Comparison of ENCODE assay signal across 9 mouse cellular contexts in genomic region chr2:91972121-91972566, GRCm38 (mm10). TPM values are rescaled to one million over a fixed set of nuclear protein-coding genes. Genes with fewer than 3 reads are reported as not detected.
DNase-seq lines count a peak whose midpoint lies in the region; ATAC-seq and TF ChIP-seq lines count a peak whose summit lies in the region.
"Had no signal": no experiment of that assay in that cellular context is flagged by ENCODE, and none has a peak within 500 bp of the region (broad histone marks: within the 10 kb centered on the region; RNA-seq: fewer than 3 reads in every experiment).

No protein-coding gene starts in this region.

- TF ChIP-seq POLR2A in kidney, adult 2 months (IDR thresholded peaks at IDR 0.05; ENCODE audit: low read depth, low read length): no peak

- H3K9me3 ChIP-seq in hindbrain, embryonic 12.5 days (replicated peaks): no peaks in the 10 kb centered on the region
- H3K9me3 ChIP-seq: limb, embryonic 12.5 days had no signal

- 46% methylated on average over 13 of the region's 13 CpGs for WGBS in kidney, adult 2 months
- WGBS in hindbrain, embryonic 12.5 days: 38% methylated on average over 13 of the region's 13 CpGs

- no peak for TF ChIP-seq CTCF in kidney, adult 2 months (conservative IDR thresholded peaks at IDR 0.05; ENCODE audit: insufficient read depth, insufficient read length, low read depth, low read length)

- intact Hi-C loops in left cerebral cortex, postnatal 14 days (cut with DNase I): loop anchor here (5.0 kb wide), 1 partner anchor 40 kb away; the partner anchor contains the start of gene Mdk

- no peaks in the 10 kb centered on the region for H3K36me3 ChIP-seq in kidney, adult 2 months (ENCODE audit: control insufficient read depth, insufficient read depth, low read length)
- H3K36me3 ChIP-seq in hindbrain, embryonic 12.5 days: no peaks in the 10 kb centered on the region
- H3K36me3 ChIP-seq: limb, embryonic 12.5 days had no signal

- H3K9ac ChIP-seq in hindbrain, embryonic 12.5 days: no peak overlapping the region
- H3K9ac ChIP-seq: limb, embryonic 12.5 days had no signal

- peak overlapping the region; percentile 35; the same call in 1 of the 2 replicates for H3K4me2 ChIP-seq in hindbrain, embryonic 12.5 days (replicated peaks)
- H3K4me2 ChIP-seq: limb, embryonic 12.5 days had no signal

- peaks cover 5% of the 10 kb centered on the region; the same call in 1 of the 2 replicates for H3K4me1 ChIP-seq in kidney, adult 2 months (ENCODE audit: control insufficient read depth, insufficient read depth, low read length)
- peaks cover 33% of the 10 kb centered on the region for H3K4me1 ChIP-seq in hindbrain, embryonic 12.5 days

- no peak for DNase-seq in kidney, adult 2 months
- no peak for DNase-seq in kidney, adult 18-20 months
- peak; percentile 47 for DNase-seq in ZHBTc4 (ENCODE audit: low read depth, low spot score)
- peak; percentile 57 to 65 for DNase-seq in lung, postnatal 4 days
- no peak for DNase-seq in ovary, postnatal 36 days (ENCODE audit: low spot score)
- DNase-seq in gastrocnemius, postnatal 25 days: no peak
- DNase-seq in left cerebral cortex, postnatal 14 days (ENCODE audit: low spot score in 2 of 2): no peak

- peaks cover 8% of the 10 kb centered on the region; the same call in 1 of the 2 replicates for H3K27me3 ChIP-seq in kidney, adult 2 months (replicated peaks; ENCODE audit: control insufficient read depth, insufficient read depth, low read length)
- H3K27me3 ChIP-seq in hindbrain, embryonic 12.5 days: peaks cover 65% of the 10 kb centered on the region

- ATAC-seq in hindbrain, embryonic 12.5 days (ENCODE audit: low FRiP score): no peak

- H3K4me3 ChIP-seq in kidney, adult 2 months (ENCODE audit: insufficient read depth, low read depth, low read length): no peak overlapping the region
- no peak overlapping the region for H3K4me3 ChIP-seq in hindbrain, embryonic 12.5 days
- H3K4me3 ChIP-seq: limb, embryonic 12.5 days had no signal

- peak overlapping the region; percentile 80 for H3K27ac ChIP-seq in kidney, adult 2 months (ENCODE audit: insufficient read depth, low read depth, low read length)
- 0 out of 2 replicates have a peak overlapping the region, but pooled peaks have one; percentile 35 for H3K27ac ChIP-seq in hindbrain, embryonic 12.5 days
- H3K27ac ChIP-seq: limb, embryonic 12.5 days had no signal

RNA-seq across cellular contexts. Expression of gene Dgkz, which starts 3.5 kb away (rescaled TPM):
- polyA plus RNA-seq in kidney, adult 2 months (2012; rRNA removed): 106 and 119 TPM in 2 replicates
- polyA plus RNA-seq in hindbrain, embryonic 12.5 days (2016; fragmentation: Nextera tagmentation; extraction: Ambion mirVana): 30.9 and 31.9 TPM in 2 replicates
- total RNA-seq in gastrocnemius, postnatal 25 days (2021): 10 to 100 TPM; 32.3 to 34.8 TPM
- 100 to 1,000 TPM; 342 to 377 TPM for total RNA-seq in left cerebral cortex, postnatal 14 days (2021)

RNA-seq across cellular contexts. Expression of gene Gm9821, which starts 26.6 kb away (rescaled TPM):
- polyA plus RNA-seq in kidney, adult 2 months (2012; rRNA removed): not detected in 2 replicates
- polyA plus RNA-seq in hindbrain, embryonic 12.5 days (2016; fragmentation: Nextera tagmentation; extraction: Ambion mirVana): 0.50 and 0.57 TPM in 2 replicates
- total RNA-seq in gastrocnemius, postnatal 25 days (2021): not detected
- not detected for total RNA-seq in left cerebral cortex, postnatal 14 days (2021)

RNA-seq across cellular contexts. Expression of gene Mdk, which starts 40.0 kb away (rescaled TPM):
- polyA plus RNA-seq in kidney, adult 2 months (2012; rRNA removed): 76.0 and 80.1 TPM in 2 replicates
- 904 and 962 TPM in 2 replicates for polyA plus RNA-seq in hindbrain, embryonic 12.5 days (2016; fragmentation: Nextera tagmentation; extraction: Ambion mirVana)
- total RNA-seq in gastrocnemius, postnatal 25 days (2021): 1 to 10 TPM; 3.3 to 3.4 TPM
- total RNA-seq in left cerebral cortex, postnatal 14 days (2021): 10 to 100 TPM; 24.9 to 26.3 TPM

RNA-seq across cellular contexts. Expression of gene Chrm4, which starts 45.1 kb away (rescaled TPM):
- polyA plus RNA-seq in kidney, adult 2 months (2012; rRNA removed): 0.11 TPM in 1 of 2 replicates, not detected in the other
- polyA plus RNA-seq in hindbrain, embryonic 12.5 days (2016; fragmentation: Nextera tagmentation; extraction: Ambion mirVana): 0.77 and 1.0 TPM in 2 replicates
- total RNA-seq in gastrocnemius, postnatal 25 days (2021): not detected
- 10 to 100 TPM; 37.3 to 42.0 TPM for total RNA-seq in left cerebral cortex, postnatal 14 days (2021)

RNA-seq across cellular contexts. Expression of gene Creb3l1, which starts 52.2 kb away (rescaled TPM):
- polyA plus RNA-seq in kidney, adult 2 months (2012; rRNA removed): 6.7 and 8.9 TPM in 2 replicates
- polyA plus RNA-seq in hindbrain, embryonic 12.5 days (2016; fragmentation: Nextera tagmentation; extraction: Ambion mirVana): 2.1 and 2.9 TPM in 2 replicates
- total RNA-seq in gastrocnemius, postnatal 25 days (2021): 10 to 100 TPM in 1 of 2 experiments, 1 to 10 TPM in 1; 8.0 to 10.3 TPM
- 1 to 10 TPM; 3.9 to 6.0 TPM for total RNA-seq in left cerebral cortex, postnatal 14 days (2021)

Comparison
In these comparisons a context has a peak if more than half of its experiments do, and no peak if none do; other contexts are left out.
1. DNase-seq: peak in ZHBTc4 (single experiment) and lung, postnatal 4 days (2 of 2); none in kidney, adult 2 months (single experiment), kidney, adult 18-20 months (single experiment), ovary, postnatal 36 days (single experiment), gastrocnemius, postnatal 25 days (single experiment) and left cerebral cortex, postnatal 14 days (0 of 2).
2. RNA of gene Dgkz, which starts 3.5 kb away (total RNA-seq): 342 to 377 TPM in left cerebral cortex, postnatal 14 days; 32.3 to 34.8 TPM in gastrocnemius, postnatal 25 days; every median in the first group is over 4 times any median in the second.
3. RNA of gene Mdk, which starts 40.0 kb away (total RNA-seq): 24.9 to 26.3 TPM in left cerebral cortex, postnatal 14 days; 3.3 to 3.4 TPM in gastrocnemius, postnatal 25 days; every median in the first group is over 4 times any median in the second.